Mouse (Mus musculus) lung, postnatal 4 days (tissue): ENCODE data around the gene Galnt7.
"Not testable (repeated sequence)": the region's sequence is repeated elsewhere in the genome, so short reads cannot be mapped to it uniquely, and the experiment has no call there.

Source experiments
- DNase-seq, 2 experiments: peaks; one replicate each; pipeline ENCODE4 v3.0.0; 2021

The Galnt7 gene

DNA sequence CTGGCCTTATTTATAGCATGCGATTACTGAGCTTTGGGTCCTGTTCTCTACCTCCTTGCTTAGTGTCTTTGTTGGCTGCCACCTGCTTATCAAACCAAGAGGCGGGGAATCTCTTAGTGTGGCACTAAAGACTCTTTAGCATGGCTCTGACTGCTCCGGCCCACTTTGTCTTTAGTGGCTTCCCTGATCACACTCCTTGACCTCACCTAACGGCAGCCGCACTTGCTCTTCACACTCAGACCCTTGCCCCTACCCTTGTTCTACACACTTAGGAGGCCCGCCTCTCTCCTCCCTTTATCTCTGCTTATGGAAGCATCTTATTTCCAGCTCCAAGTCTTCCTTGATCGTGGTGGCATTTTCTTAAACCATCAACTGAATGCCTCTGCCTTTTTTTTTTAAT, 114.2 kb downstream of the Galnt7 start:
- no peak for DNase-seq

DNA sequence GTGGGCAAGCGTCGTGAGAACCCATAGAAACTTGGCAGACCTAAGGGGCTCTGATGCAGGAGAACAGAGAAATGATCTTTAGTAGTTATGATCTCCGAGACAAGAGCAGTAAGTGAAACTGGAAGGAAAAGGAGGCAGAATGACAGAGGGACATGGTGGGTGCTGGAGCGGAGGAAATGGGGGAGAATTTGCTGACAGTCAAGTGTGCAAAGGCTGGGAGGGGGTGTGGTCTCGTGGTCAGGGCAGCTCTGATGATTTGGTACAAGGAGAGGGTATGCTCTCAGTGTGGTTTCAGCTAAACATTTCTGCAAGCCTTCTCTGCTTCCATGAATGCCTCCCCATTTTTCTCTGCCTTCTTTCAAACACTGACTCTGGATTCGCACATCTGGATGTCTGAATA, 116.7 kb downstream of the Galnt7 start:
- no peak for DNase-seq

DNA sequence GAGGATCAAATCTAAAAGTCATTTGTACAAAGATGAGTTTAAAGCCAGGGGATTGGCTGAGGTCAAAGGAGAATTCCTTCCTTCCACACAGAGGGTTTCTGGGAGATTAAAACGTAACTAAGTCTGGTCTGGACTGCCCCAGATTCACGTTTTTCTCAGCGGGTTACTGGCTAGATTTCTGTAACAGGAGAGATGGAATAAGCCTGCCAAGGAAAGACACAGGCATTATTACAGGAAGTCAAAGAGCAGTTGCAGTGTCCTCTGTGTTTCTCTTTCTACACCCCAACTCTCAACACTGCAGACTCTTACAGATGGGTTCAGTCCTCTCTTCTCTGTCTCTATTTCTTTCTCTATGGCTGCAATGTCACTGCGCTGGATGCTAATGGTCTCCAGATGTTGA, 118.3 kb downstream of the Galnt7 start:
- no peak for DNase-seq

- no peak for DNase-seq
Observed at GRCm38 (mm10) chr8:57533106-57533505, 119.7 kb downstream of the Galnt7 start.

- no peak for DNase-seq
Observed at GRCm38 (mm10) chr8:57532223-57532622, 120.6 kb downstream of the Galnt7 start.

DNA sequence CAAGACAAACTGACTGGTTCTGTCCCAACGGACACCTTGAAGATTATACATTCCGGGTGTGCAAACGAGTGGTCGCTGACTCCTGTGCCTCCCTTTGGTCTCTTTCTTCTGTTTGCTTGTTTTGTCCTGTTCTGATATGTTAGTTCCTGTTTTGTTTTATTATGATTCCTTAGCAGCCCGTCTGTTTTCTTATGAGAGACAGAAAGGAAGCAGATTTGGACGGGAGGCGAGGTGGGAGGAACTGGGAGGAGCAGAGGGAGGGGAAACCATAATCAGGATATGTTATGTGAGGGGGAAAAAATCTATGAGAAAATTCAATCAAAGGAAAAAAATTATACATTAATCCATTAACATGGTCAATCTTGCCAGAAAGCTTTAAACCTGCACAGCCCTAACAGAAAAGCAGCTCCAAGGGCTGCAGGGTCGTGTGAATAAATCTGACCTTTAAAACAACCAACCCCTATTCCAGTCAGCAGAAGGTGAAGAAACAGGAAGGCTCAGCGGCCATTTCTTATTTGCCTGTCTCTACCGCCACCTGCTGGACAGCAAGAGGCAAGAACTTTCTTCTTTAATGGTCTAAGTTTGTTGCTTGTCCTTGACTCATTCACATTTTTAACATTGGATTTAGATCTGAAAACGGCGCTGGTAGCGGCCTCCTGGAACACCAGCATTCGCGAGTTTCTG, 122.0 kb downstream of the Galnt7 start:
- DNase-seq = peak; percentile 80 to 88

DNA sequence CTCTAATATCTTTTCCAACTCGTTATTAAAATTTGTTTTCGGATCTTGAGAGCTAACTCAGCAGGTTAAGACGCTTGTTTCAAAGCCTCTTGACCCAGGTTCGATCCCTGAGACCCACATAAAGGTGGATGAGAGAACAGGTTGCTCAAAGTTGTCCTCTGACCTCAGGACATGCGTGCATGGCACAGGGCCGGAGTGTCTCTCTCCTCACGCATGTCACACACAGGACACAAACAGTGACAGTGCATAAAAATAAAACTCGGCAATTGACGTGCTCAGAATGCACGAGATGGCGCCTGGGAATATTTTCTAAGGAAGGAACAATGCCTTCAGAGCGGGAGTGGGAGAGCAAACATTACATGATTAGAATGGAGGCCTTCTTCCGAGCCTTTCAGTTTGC, 122.6 kb downstream of the Galnt7 start:
- no peak for DNase-seq

DNA sequence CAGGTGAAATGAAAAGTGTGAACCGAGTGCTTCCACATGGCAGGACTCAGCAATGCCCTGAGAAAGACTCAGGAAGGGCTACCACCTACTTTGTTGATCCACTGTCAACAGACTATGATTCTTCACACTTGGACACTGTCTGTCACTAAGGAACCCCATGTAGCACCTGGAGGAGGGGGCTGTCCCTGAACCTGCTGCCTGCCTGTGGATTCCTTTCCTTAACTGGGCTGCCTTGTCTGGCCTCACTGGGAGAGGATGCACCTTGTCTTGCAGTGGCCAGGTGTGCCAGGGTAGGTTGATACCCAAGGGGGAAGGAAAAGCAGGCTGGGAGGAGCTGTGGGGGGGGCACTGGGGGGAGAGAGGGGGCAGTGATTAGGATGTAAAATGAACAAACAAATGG, 124.8 kb downstream of the Galnt7 start:
- no peak for DNase-seq

- no peak for DNase-seq
Observed at GRCm38 (mm10) chr8:57520186-57520786, 132.5 kb downstream of the Galnt7 start.

DNA sequence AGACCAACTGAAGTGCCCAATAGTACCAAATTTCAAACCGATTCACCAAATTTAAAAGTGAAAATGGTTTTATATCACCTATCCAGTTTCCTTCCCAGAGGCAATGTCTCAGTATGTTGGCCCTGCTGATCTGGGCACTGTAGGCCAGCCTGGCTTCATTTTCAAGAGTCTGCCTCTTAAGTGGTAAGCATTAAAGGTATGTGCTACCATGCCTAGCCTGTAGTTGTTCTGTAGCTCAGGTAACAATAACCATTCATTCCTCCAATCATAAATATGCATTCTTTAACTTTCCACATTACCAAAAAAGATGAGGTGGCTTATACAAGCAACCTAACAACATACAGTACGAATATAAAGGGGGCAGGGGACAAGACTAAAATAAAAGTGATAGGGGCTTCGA, 135.1 kb downstream of the Galnt7 start:
- DNase-seq = no peak

DNA sequence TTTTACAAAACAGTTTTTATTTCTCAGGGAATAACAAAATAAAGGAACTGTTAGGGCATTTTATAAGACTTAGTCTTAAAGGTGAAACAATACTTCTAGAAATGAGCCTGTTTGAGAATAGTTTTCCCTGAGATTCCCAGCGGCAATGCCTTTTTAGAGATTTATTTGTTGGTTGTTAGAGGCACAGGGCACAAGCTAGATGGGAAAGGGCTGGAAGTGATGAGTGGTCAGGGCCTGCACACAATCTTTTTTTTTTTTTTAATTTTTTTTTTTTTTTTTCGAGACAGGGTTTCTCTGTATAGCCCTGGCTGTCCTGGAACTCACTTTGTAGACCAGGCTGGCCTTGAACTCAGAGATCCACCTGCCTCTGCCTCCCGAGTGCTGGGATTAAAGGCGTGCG, 136.1 kb downstream of the Galnt7 start:
- not testable (repeated sequence) for DNase-seq

DNA sequence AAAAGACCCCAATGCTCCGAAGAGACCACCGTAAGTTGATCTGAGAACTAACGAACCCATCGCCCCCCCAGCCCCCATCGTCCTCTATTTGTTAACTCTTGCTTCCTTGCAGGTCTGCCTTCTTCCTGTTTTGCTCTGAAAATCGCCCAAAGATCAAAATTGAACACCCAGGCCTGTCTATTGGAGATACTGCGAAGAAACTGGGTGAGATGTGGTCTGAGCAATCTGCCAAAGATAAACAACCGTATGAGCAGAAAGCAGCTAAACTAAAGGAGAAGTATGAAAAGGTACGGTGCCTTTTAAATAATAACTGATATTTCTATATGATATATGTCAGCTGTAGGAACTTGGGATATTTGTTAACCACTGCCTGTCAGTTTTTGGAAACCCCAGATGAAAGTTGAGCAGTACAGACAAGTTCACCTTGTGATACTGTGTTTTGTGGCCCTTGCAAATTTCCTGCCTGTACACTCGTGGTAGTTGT, 139.6 kb downstream of the Galnt7 start:
- not testable (repeated sequence) for DNase-seq

DNA sequence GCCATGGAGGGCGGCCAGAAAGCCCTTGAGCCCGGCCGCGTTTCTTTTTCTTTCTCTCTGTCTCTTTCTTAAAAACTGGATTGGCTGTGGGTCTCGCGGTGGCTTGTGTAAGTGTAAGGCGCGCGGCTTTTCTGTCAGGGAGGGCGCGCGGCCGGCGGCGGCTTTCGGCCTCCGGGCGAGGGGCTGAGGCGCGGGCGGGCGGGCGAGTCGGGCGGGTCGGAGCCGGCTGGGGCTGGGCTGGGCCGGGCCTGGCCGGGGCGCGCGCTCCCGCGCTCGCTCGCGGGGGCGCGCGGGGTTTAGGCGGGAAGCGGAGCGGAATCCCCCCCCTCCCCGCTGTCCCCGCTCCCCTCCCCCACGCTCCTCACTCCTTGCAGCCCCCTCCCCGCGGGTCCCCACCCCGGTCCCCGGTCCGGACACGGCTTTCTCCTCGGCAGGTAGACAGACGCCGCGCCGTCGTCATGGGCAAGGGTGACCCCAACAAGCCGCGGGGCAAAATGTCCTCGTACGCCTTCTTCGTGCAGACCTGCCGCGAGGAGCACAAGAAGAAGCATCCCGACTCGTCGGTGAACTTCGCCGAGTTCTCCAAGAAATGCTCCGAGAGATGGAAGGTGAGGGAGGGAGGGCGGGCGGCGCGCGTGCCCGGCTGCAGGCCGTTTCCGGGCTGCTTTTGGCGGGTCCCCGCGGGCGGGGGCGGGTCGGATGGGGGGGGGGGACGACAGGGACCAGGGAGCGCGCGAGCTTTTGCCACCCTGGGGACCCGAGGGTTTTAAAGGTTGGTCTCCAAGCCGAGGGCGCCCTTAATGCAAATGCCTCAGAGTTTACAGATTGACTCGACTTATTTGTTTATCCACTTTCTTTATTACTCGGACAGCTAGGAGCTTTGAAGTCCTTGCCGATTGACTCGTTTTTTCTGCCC, 140.4 kb downstream of the Galnt7 start:
- DNase-seq = peak; percentile 19 to 37

DNA sequence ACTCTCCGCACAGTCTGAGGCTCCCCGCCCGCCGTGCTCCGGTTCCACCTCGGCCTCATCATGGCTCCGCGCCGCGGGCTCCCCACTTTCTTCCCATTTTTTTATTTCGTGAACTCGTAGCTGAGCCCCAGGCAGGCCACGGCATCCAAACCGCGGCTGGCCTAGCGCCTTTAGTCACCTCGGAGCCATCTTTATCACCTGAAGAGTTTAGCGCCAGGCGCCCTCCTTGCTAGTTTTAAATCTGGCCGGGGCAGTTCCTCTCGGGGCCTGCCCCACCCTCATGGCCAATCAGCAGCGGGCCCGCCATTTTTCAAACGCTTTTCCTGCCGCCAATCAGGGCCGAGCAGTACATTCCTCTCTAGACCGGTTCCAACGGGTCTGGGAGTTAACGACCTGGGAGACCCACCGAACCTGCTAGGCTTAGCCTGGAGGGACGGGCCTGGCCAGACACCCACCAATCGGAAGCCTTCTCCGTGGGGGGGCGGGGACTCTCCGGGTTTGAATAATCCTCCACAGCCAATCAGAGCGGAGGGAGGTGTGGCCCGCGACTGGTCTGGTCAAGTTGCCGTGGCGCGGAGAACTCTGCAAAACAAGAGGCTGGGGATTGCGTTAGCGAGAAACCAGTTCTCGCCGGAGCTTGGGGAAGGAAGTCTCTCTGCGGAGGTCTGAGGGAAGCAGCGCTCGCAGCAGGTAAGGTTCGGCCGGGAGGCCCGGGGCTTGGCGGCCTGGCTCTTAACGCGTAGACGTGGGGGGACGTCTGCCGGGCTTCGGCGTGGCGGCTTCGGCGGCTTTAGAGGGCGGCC, 141.3 kb downstream of the Galnt7 start, which contains the start of gene Hmgb2:
Hmgb2 (plus strand) TSS at position 592 of the 803 bp plus-strand sequence.
- peak; percentile 100 for DNase-seq

GRCm38 (mm10) chr8:57510791-57511315, 142.0 kb downstream of the Galnt7 start:
- no peak for DNase-seq

- DNase-seq = no peak
Observed at GRCm38 (mm10) chr8:57508657-57509056, 144.2 kb downstream of the Galnt7 start.

DNA sequence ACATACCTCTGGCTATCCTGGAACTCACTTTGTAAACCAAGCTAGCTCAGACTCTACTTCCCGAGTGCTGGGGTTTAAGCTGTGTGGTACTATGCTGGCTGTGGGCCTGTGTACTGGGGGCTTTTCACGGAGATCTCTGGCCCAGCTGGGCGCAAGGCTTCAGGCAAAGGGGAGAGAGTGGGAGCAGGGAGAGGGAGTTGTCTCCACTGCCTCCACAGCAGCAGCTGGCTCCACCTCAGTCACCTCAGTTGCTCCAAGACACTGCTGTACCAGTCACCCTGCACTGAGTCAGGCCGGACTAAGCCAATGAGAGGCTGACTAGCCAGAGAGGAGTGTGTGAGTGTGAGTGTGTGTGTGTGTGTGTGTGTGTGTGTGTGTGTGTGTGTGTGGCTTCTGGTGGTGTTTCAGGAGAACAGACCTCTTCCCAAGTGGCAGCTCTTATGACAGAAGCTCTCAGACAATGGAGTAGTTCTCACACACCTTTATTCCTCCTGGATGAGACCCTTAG, 145.2 kb downstream of the Galnt7 start:
- no peak for DNase-seq

DNA sequence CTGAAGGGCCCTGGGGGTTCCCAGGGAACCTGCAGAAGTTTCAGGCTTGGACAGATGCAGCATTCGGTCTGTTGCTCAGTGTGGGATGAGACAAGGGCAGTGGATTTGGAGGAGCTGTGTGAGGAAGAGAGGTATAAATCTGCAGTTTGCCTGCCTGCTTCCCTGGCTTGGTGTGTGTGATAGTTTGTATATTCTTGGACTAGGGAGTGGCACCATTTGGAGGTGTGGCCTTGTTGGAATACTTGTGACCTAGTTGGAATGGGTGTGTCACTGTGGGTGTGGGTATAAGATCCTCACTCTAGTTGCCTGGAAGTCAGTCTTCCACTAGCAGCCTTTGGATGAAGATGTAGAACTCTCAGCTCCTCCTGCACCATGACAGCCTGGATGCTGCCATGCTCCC, 147.3 kb downstream of the Galnt7 start:
- not testable (repeated sequence) for DNase-seq

DNA sequence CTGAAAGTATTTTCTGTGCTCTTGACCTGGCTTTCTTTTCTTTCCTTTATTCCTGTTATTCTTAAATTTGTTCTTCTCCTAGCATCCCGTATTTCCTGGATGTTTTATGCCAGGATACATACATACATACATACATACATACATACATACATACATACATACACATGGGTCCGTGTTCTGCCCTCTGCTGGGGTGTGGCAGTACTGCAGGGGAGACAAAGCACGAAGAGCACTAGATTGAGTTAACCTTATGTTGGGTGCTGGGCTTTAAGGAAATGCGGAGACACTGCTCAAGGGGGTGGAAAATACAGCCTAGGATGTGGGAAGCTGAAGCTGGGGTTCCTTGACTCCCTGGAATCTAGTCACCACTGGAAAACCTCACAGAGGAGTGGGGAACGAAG, 149.2 kb downstream of the Galnt7 start:
- peak; percentile 61 to 80 for DNase-seq

- peak in 1 of 2 experiments; percentile 43 for DNase-seq
Observed at GRCm38 (mm10) chr8:57498847-57499511, 153.9 kb downstream of the Galnt7 start.

DNA sequence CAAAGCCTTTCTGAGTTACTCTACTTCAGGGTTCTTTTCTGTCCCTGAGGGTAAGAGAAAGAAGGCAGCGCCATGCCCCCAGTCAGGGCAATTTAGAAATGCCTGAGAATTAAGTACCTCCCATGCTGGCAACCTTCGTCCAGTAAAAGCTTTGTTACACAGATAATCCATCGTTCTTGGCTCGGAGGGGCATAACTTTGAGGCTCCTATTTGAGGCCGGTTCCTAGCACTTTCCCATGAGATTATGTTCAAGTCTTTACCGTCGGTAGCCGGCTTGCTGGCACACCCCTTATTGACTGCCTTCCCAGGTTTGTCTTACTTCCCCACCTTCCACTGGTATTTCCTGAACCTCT, 154.4 kb downstream of the Galnt7 start:
- no peak for DNase-seq

- no peak for DNase-seq
Observed at GRCm38 (mm10) chr8:57491873-57492272, 161.0 kb downstream of the Galnt7 start.
